Mouse (Mus musculus) olfactory bulb, adult 2 months (tissue): ENCODE data around the gene 1300017J02Rik.

Source experiments
- CTCF ChIP-seq: fragments of 200-500 bp; IDR thresholded peaks from 2 replicates; pipeline ENCODE4 v1.5.1; 2012; ENCODE audit warnings: low read depth, mild to moderate bottlenecking, low read length, moderate library complexity; ENCODE audit not compliant: insufficient read depth
- POLR2A ChIP-seq: fragments of 200-500 bp; IDR thresholded peaks from 2 replicates; pipeline ENCODE4 v1.6.1; 2012; ENCODE audit warnings: mild to moderate bottlenecking, low read depth, low read length, moderate library complexity; ENCODE audit not compliant: insufficient read depth

DNA sequence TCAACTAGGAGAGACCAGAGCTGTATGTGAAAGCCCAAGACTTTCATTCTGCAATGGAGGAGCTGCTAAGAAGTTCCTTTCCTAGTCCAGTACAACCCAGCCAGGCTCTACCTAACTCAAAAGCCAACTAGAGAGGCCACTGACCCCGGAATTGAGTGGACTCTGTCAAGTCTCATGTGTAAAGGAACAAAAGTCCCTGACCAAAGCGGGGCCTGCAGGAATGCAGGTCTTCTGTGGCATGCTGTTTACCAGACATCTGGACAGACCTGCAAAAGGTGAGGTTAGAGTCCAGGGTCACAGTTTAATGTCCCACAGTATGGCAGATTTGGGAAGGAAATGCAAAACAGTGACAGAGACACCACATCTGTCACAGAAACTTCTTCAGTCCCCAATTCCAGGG, 63.7 kb downstream of the 1300017J02Rik start:
- TF ChIP-seq CTCF (no peak), POLR2A (no peak)
